9 mouse cellular contexts compared by ENCODE assay signal in the genomic region with DNA sequence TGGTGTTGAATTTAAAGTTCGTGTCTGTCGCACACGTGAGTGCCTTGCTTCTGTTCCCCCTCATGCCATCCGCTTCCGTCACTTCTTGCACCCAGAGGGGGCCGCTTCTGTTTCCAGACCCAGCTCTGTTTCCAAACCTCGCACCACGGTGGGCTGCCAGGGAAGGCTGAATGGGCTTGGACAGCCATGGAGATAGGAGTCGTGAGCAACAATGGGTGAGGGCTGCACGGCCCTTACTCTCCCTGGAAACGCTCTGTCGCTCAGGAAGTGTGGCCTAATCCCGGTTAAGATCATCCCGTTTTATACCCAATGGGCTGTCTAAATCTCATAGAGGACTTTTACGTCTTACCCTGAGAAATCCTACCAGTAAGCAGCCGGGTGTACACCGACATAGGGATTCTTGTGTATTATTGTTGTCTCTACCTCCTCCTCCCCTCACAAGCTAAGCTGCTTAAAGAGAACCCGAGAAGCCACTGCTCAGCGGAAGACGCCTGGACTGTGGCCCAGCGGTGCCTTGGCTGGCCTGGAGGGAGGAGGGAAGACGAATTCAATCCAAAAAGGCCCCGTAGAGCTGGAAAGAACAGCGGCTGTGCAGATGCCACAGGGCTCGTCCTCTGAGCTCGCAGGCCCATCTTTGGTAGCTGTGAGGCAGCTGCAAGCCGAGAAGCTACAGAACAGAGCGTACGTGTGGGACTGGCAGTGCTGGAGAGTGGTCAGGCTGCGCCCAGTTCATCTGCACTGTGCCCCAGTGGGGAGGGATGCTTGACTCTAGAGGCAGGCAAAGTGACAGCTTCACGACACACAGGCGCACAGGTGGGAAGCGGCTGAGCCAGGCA. TPM values are rescaled to one million over a fixed set of nuclear protein-coding genes. Genes with fewer than 3 reads are reported as not detected.
DNase-seq lines count a peak whose midpoint lies in the region; ATAC-seq lines count a peak whose summit lies in the region.
"Had no signal": no experiment of that assay in that cellular context is flagged by ENCODE, and none has a peak within 500 bp of the region (broad histone marks: within the 10 kb centered on the region; RNA-seq: fewer than 3 reads in every experiment).

No protein-coding gene starts in this region.

- H3K36me3 ChIP-seq in intestine, embryonic 16.5 days (ENCODE audit: control insufficient read depth, insufficient read depth, low read length): no peaks in the 10 kb centered on the region
- H3K36me3 ChIP-seq in intestine, embryonic 15.5 days: no peaks in the 10 kb centered on the region
- no peaks in the 10 kb centered on the region for H3K36me3 ChIP-seq in forebrain, embryonic 16.5 days (ENCODE audit: control insufficient read depth, insufficient read depth)

- H3K27ac ChIP-seq in intestine, embryonic 16.5 days (ENCODE audit: low read length): no peak overlapping the region
- no peak overlapping the region; the same call in 1 of the 2 replicates for H3K27ac ChIP-seq in intestine, embryonic 15.5 days
- H3K27ac ChIP-seq in forebrain, embryonic 16.5 days (ENCODE audit: low read length): no peak overlapping the region

- H3K4me3 ChIP-seq in intestine, embryonic 16.5 days (ENCODE audit: low read length): no peak overlapping the region
- H3K4me3 ChIP-seq in intestine, embryonic 15.5 days (replicated peaks): no peak overlapping the region
- no peak overlapping the region for H3K4me3 ChIP-seq in forebrain, embryonic 16.5 days (replicated peaks; ENCODE audit: low read length)

- no peak for ATAC-seq in intestine, embryonic 16.5 days
- no peak for ATAC-seq in intestine, embryonic 15.5 days
- peak; percentile 61 for ATAC-seq in forebrain, embryonic 16.5 days
- ATAC-seq in inflammation-experienced regulatory T-cells, adult 6 months: no peak

- H3K4me2 ChIP-seq in intestine, embryonic 16.5 days (ENCODE audit: low read depth, low read length): no peak overlapping the region
- H3K4me2 ChIP-seq in intestine, embryonic 15.5 days (replicated peaks): no peak overlapping the region
- peak overlapping the region; percentile 16 for H3K4me2 ChIP-seq in forebrain, embryonic 16.5 days (ENCODE audit: low read length)

- H3K27me3 ChIP-seq in intestine, embryonic 16.5 days (replicated peaks; ENCODE audit: control insufficient read depth, insufficient read depth, low read length): no peaks in the 10 kb centered on the region
- H3K27me3 ChIP-seq in intestine, embryonic 15.5 days (replicated peaks): no peaks in the 10 kb centered on the region
- no peaks in the 10 kb centered on the region for H3K27me3 ChIP-seq in forebrain, embryonic 16.5 days (replicated peaks; ENCODE audit: control insufficient read depth, insufficient read depth, low read length)

- 75% methylated on average over 33 of the region's 33 CpGs for WGBS in intestine, embryonic 16.5 days
- 77% methylated on average over 33 of the region's 33 CpGs for WGBS in intestine, embryonic 15.5 days
- WGBS in forebrain, embryonic 16.5 days: 27% methylated on average over 33 of the region's 33 CpGs

- no peaks in the 10 kb centered on the region for H3K9me3 ChIP-seq in intestine, embryonic 16.5 days (ENCODE audit: control insufficient read depth, low read length)
- no peaks in the 10 kb centered on the region for H3K9me3 ChIP-seq in intestine, embryonic 15.5 days
- H3K9me3 ChIP-seq in forebrain, embryonic 16.5 days (ENCODE audit: control insufficient read depth, low read length): no peaks in the 10 kb centered on the region
- H3K9me3 ChIP-seq: G1E had no signal

- H3K4me1 ChIP-seq in intestine, embryonic 16.5 days (ENCODE audit: control insufficient read depth, insufficient read depth, low read length): peaks cover 20% of the 10 kb centered on the region
- H3K4me1 ChIP-seq in intestine, embryonic 15.5 days (replicated peaks): peaks cover 14% of the 10 kb centered on the region
- peaks cover 18% of the 10 kb centered on the region for H3K4me1 ChIP-seq in forebrain, embryonic 16.5 days (replicated peaks; ENCODE audit: control insufficient read depth, insufficient read depth, low read length)

- peak; percentile 28 for DNase-seq in cerebellum, adult 9-10 months
- DNase-seq in lung, postnatal 14 days: peak; percentile 40
- DNase-seq in yolk sac, embryonic 10.5 days (ENCODE audit: low spot score): no peak
- no peak for DNase-seq in adrenal gland, postnatal 25 days

- peak overlapping the region; percentile 20; the same call in 1 of the 2 replicates for H3K9ac ChIP-seq in intestine, embryonic 16.5 days (ENCODE audit: low read depth, low read length)
- no peak overlapping the region; the same call in 1 of the 2 replicates for H3K9ac ChIP-seq in intestine, embryonic 15.5 days
- H3K9ac ChIP-seq in forebrain, embryonic 16.5 days (replicated peaks; ENCODE audit: low read depth, low read length): peak overlapping the region; percentile 33

RNA-seq across cellular contexts. Expression of a gene that starts 58.0 kb away (rescaled TPM):
- polyA plus RNA-seq in intestine, embryonic 16.5 days (2015; fragmentation: Nextera tagmentation; extraction: Ambion mirVana): 39.5 and 41.3 TPM in 2 replicates
- polyA plus RNA-seq in intestine, embryonic 15.5 days (2015; fragmentation: Nextera tagmentation; extraction: Ambion mirVana): 41.5 and 48.4 TPM in 2 replicates
- polyA plus RNA-seq in forebrain, embryonic 16.5 days (2015; fragmentation: Nextera tagmentation; extraction: Ambion mirVana): 29.8 and 35.7 TPM in 2 replicates
- polyA plus RNA-seq in inflammation-experienced regulatory T-cells, adult 6 months (2017; shearing (Covaris generic)): 10 to 100 TPM; 18.1 to 24.6 (median 21.3) TPM
- total RNA-seq in adrenal gland, postnatal 25 days (2021): 41.7 and 55.2 TPM in 2 replicates

Comparison
In these comparisons a context has a peak if more than half of its experiments do, and no peak if none do; other contexts are left out.
1. DNase-seq: peak in cerebellum, adult 9-10 months (single experiment) and lung, postnatal 14 days (single experiment); none in yolk sac, embryonic 10.5 days (single experiment) and adrenal gland, postnatal 25 days (single experiment).